In genomic region chr8:109185558-109186198, GRCm38 (mm10) we compare ENCODE assay signal across 8 mouse cellular contexts.
A peak's percentile ranks its signal among the peaks of the same experiment; 100 is the strongest.
DNase-seq lines count a peak whose midpoint lies in the region; ATAC-seq lines count a peak whose summit lies in the region.

No protein-coding gene starts in this region.

- intact Hi-C loops in heart, postnatal 25 days (cut with DNase I), result loop anchor here (5.0 to 10.0 kb wide), 4 partner anchors 261 to 1371 kb away; no protein-coding TSS in a partner anchor

- no peak overlapping the region for H3K4me3 ChIP-seq in forebrain, embryonic 14.5 days (ENCODE audit: low read depth, low read length)
- no peak overlapping the region for H3K4me3 ChIP-seq in liver, embryonic 16.5 days (ENCODE audit: low read depth, low read length)

- no peaks in the 10 kb centered on the region for H3K27me3 ChIP-seq in forebrain, embryonic 14.5 days (replicated peaks; ENCODE audit: control insufficient read depth, insufficient read depth, low read length)
- H3K27me3 ChIP-seq in liver, embryonic 16.5 days (ENCODE audit: control insufficient read depth, insufficient read depth, low read depth, low read length), result no peaks in the 10 kb centered on the region

- peak overlapping the region; percentile 46; the same call in 1 of the 2 replicates for H3K27ac ChIP-seq in forebrain, embryonic 14.5 days (ENCODE audit: low read depth, low read length)
- H3K27ac ChIP-seq in liver, embryonic 16.5 days (ENCODE audit: low read length), result no peak overlapping the region

- peak; percentile 42 to 58 for DNase-seq in urinary bladder, adult 18-20 months (ENCODE audit: low spot score in 2 of 2)
- no peak for DNase-seq in urinary bladder, postnatal 10 days (ENCODE audit: low spot score)
- peak; percentile 85 for DNase-seq in forebrain, embryonic 14.5 days (ENCODE audit: low spot score)
- DNase-seq in heart, postnatal 25 days (ENCODE audit: low spot score), result peak; percentile 21
- DNase-seq in layer of hippocampus, adult 11-12 months (ENCODE audit: low spot score), result peak; percentile 70
- peak; percentile 45 for DNase-seq in ovary, postnatal 10 days (ENCODE audit: low spot score)
- DNase-seq in yolk sac, embryonic 10.5 days (ENCODE audit: low spot score), result peak; percentile 16

- no peaks in the 10 kb centered on the region for H3K9me3 ChIP-seq in forebrain, embryonic 14.5 days (replicated peaks; ENCODE audit: control insufficient read depth, low read length)
- no peaks in the 10 kb centered on the region for H3K9me3 ChIP-seq in liver, embryonic 16.5 days (replicated peaks; ENCODE audit: control insufficient read depth, low read length)

- ATAC-seq in forebrain, embryonic 14.5 days, result peak; percentile 85
- no peak for ATAC-seq in liver, embryonic 16.5 days (ENCODE audit: low read depth)

- 31% methylated on average over 10 of the region's 10 CpGs for WGBS in forebrain, embryonic 14.5 days
- WGBS in liver, embryonic 16.5 days (ENCODE audit: insufficient replicate concordance), result 28% methylated on average over 10 of the region's 10 CpGs

- H3K9ac ChIP-seq in forebrain, embryonic 14.5 days (ENCODE audit: low read length), result peak overlapping the region; percentile 45; the same call in 1 of the 2 replicates
- no peak overlapping the region for H3K9ac ChIP-seq in liver, embryonic 16.5 days (ENCODE audit: low read depth, low read length)

- peaks cover 3% of the 10 kb centered on the region for H3K4me1 ChIP-seq in forebrain, embryonic 14.5 days (ENCODE audit: control insufficient read depth, insufficient read depth, low read length)
- H3K4me1 ChIP-seq in liver, embryonic 16.5 days (ENCODE audit: control insufficient read depth, low read depth, low read length), result no peaks in the 10 kb centered on the region

- H3K36me3 ChIP-seq in forebrain, embryonic 14.5 days (ENCODE audit: control insufficient read depth, insufficient read depth, low read length), result no peaks in the 10 kb centered on the region
- H3K36me3 ChIP-seq in liver, embryonic 16.5 days (ENCODE audit: control insufficient read depth, insufficient read depth), result no peaks in the 10 kb centered on the region

- H3K4me2 ChIP-seq in forebrain, embryonic 14.5 days (ENCODE audit: low read length), result peak overlapping the region; percentile 46
- H3K4me2 ChIP-seq in liver, embryonic 16.5 days (ENCODE audit: low read depth, low read length), result peak overlapping the region; percentile 36; the same call in 1 of the 2 replicates
